Mouse (Mus musculus): ENCODE data around the gene Rb1. TPM values are rescaled to one million over a fixed set of nuclear protein-coding genes. Genes with fewer than 3 reads are reported as not detected.
A peak's percentile ranks its signal among the peaks of the same experiment; 100 is the strongest.

Rb1 gene
- polyA plus RNA-seq, 1 experiment from 2014 or later, result 14.4 TPM

GRCm38 (mm10) chr14:73301856-73302255 lies 23.8 kb downstream of the Rb1 start:
- Histone ChIP-seq H3K4me1 (replicated peaks; ENCODE audit: control insufficient read depth, insufficient read depth, low read length) (no peaks in the 10 kb centered on the region), H3K27me3 (ENCODE audit: control insufficient read depth, insufficient read depth, low read depth, low read length) (no peaks in the 10 kb centered on the region), H3K36me3 (ENCODE audit: control insufficient read depth, insufficient read depth, low read length) (no peaks in the 10 kb centered on the region), H3K27ac (ENCODE audit: low read length) (no peak overlapping the region), H3K9me3 (ENCODE audit: control insufficient read depth, low read length) (no peaks in the 10 kb centered on the region), H3K4me2 (ENCODE audit: low read depth, low read length) (no peak overlapping the region), H3K9ac (ENCODE audit: low read length) (no peak overlapping the region), H3K4me3 (ENCODE audit: low read length) (no peak overlapping the region)
- no peak for ATAC-seq (ENCODE audit: low read depth)
- 62% methylated on average over 4 of the region's 4 CpGs for WGBS

DNA sequence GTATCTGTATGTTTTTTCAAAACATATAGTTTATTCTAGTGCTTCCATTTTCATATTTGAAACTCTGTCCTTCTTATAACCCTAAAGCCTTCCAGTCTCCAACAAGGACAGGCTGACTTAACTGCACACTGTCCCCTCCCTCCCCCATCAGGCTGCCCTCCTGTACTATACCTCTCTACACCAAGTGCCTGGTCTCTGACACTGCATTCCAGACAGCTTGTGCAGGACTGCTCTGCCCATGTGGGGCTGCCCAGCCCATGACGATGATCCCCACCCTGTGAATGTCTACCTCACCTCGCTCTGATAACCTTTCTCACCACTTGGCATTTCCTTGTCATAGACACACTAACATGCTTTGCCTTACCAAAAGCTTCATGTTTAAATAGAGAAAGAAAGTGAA lies 30.1 kb downstream of the Rb1 start:
- Histone ChIP-seq H3K27ac (ENCODE audit: low read length) (no peak overlapping the region), H3K36me3 (ENCODE audit: control insufficient read depth, insufficient read depth, low read length) (no peaks in the 10 kb centered on the region), H3K9me3 (ENCODE audit: control insufficient read depth, low read length) (no peaks in the 10 kb centered on the region), H3K27me3 (ENCODE audit: control insufficient read depth, insufficient read depth, low read depth, low read length) (no peaks in the 10 kb centered on the region), H3K9ac (ENCODE audit: low read length) (no peak overlapping the region), H3K4me1 (replicated peaks; ENCODE audit: control insufficient read depth, insufficient read depth, low read length) (no peaks in the 10 kb centered on the region), H3K4me3 (ENCODE audit: low read length) (no peak overlapping the region), H3K4me2 (ENCODE audit: low read depth, low read length) (no peak overlapping the region)
- WGBS, result 45% methylated on average over 2 of the region's 2 CpGs
- no peak for ATAC-seq (ENCODE audit: low read depth)

- Histone ChIP-seq H3K27me3 (ENCODE audit: control insufficient read depth, insufficient read depth, low read depth, low read length) (no peaks in the 10 kb centered on the region), H3K27ac (ENCODE audit: low read length) (no peak overlapping the region), H3K9me3 (ENCODE audit: control insufficient read depth, low read length) (no peaks in the 10 kb centered on the region), H3K4me2 (ENCODE audit: low read depth, low read length) (no peak overlapping the region), H3K36me3 (ENCODE audit: control insufficient read depth, insufficient read depth, low read length) (no peaks in the 10 kb centered on the region), H3K4me3 (ENCODE audit: low read length) (no peak overlapping the region), H3K9ac (ENCODE audit: low read length) (no peak overlapping the region), H3K4me1 (replicated peaks; ENCODE audit: control insufficient read depth, insufficient read depth, low read length) (no peaks in the 10 kb centered on the region)
- ATAC-seq (ENCODE audit: low read depth), result no peak
- 79% methylated on average over 2 of the region's 2 CpGs for WGBS
These were observed 32.0 kb downstream of the Rb1 start for GRCm38 (mm10) chr14:73293616-73294015.

DNA sequence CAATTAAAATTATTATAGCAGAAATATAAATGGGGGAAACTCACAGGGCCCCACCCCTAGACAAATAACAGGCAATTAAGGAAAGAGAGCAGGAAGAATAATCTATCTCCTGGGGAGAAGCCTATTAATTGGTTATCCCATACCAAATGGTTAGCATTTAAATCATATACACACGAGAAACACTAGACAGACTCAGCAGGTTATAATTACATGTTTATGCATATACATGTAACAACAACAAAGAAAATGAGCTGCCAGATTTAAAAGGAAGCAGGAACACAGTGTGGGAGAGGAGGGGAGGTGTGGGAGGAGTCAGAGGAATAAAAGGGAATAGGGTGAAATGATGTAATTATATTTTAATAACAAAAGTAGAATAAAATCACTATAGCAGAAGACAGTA lies 33.2 kb downstream of the Rb1 start:
- ATAC-seq (ENCODE audit: low read depth), result no peak
- WGBS, result 71% methylated on average over 1 of the region's 1 CpGs

GRCm38 (mm10) chr14:73289915-73290314 lies 35.7 kb downstream of the Rb1 start:
- Histone ChIP-seq H3K36me3 (ENCODE audit: control insufficient read depth, insufficient read depth, low read length) (no peaks in the 10 kb centered on the region), H3K4me3 (ENCODE audit: low read length) (no peak overlapping the region), H3K9me3 (ENCODE audit: control insufficient read depth, low read length) (no peaks in the 10 kb centered on the region), H3K27ac (ENCODE audit: low read length) (no peak overlapping the region), H3K4me2 (ENCODE audit: low read depth, low read length) (no peak overlapping the region), H3K27me3 (ENCODE audit: control insufficient read depth, insufficient read depth, low read depth, low read length) (no peaks in the 10 kb centered on the region), H3K9ac (ENCODE audit: low read length) (no peak overlapping the region), H3K4me1 (replicated peaks; ENCODE audit: control insufficient read depth, insufficient read depth, low read length) (no peaks in the 10 kb centered on the region)
- WGBS, result 86% methylated on average over 2 of the region's 2 CpGs
- no peak for ATAC-seq (ENCODE audit: low read depth)

More for the DNA sequence above, 33.2 kb downstream of the Rb1 start:
- no peaks in the 10 kb centered on the region for H3K27me3 ChIP-seq (ENCODE audit: control insufficient read depth, insufficient read depth, low read depth, low read length)
- H3K27ac ChIP-seq (ENCODE audit: low read length), result no peak overlapping the region
- no peaks in the 10 kb centered on the region for H3K9me3 ChIP-seq (ENCODE audit: control insufficient read depth, low read length)
- H3K9ac ChIP-seq (ENCODE audit: low read length), result no peak overlapping the region
- no peaks in the 10 kb centered on the region for H3K36me3 ChIP-seq (ENCODE audit: control insufficient read depth, insufficient read depth, low read length)
- no peak overlapping the region for H3K4me3 ChIP-seq (ENCODE audit: low read length)
- no peak overlapping the region for H3K4me2 ChIP-seq (ENCODE audit: low read depth, low read length)
- no peaks in the 10 kb centered on the region for H3K4me1 ChIP-seq (replicated peaks; ENCODE audit: control insufficient read depth, insufficient read depth, low read length)

DNA sequence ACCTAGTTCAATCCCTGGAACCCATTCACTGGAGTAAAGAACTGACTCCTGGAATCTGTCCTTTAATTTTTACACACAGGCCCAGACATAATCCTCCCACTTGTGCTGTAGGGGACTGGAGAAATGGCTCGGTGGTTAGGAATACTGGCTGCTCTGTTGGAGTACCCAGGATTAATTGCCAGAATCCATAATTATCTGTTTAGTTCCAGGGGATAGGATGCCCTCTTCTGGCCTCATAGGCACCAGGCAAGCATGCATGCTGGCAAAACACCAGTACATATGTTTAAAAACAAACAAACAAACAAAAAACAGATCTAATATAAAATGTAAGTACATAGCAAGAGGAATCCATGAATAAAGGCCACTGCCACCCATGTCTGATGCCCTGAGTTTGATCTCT lies 44.6 kb downstream of the Rb1 start:
- WGBS, result 26% methylated on average over 1 of the region's 1 CpGs
- Histone ChIP-seq H3K4me3 (ENCODE audit: low read length) (no peak overlapping the region), H3K36me3 (ENCODE audit: control insufficient read depth, insufficient read depth, low read length) (no peaks in the 10 kb centered on the region), H3K4me2 (ENCODE audit: low read depth, low read length) (no peak overlapping the region), H3K27ac (ENCODE audit: low read length) (no peak overlapping the region), H3K9me3 (ENCODE audit: control insufficient read depth, low read length) (no peaks in the 10 kb centered on the region), H3K9ac (ENCODE audit: low read length) (no peak overlapping the region), H3K4me1 (replicated peaks; ENCODE audit: control insufficient read depth, insufficient read depth, low read length) (no peaks in the 10 kb centered on the region), H3K27me3 (ENCODE audit: control insufficient read depth, insufficient read depth, low read depth, low read length) (no peaks in the 10 kb centered on the region)
- no peak for ATAC-seq (ENCODE audit: low read depth)

DNA sequence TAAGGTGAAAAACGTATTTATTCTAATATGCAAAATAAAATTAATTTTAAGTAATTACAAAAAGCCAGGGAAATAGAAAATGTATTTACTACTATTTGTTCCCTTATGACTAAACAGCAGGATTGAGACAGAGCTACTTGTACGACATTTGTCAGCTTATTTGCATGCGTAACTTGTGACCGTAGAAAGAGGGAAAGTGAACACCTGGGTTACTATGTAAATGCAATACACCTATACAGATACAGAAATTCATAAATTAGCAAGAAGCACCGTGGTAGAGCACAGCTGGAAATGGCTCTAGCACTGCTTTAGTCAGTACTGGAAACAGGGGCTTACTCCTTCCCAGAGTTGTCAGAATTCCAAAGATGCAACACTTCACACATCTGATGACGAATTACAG lies 46.5 kb downstream of the Rb1 start:
- H3K27me3 ChIP-seq (ENCODE audit: control insufficient read depth, insufficient read depth, low read depth, low read length), result no peaks in the 10 kb centered on the region
- ATAC-seq (ENCODE audit: low read depth), result no peak
- 75% methylated on average over 6 of the region's 6 CpGs for WGBS
- H3K4me3 ChIP-seq (ENCODE audit: low read length), result no peak overlapping the region
- no peaks in the 10 kb centered on the region for H3K9me3 ChIP-seq (ENCODE audit: control insufficient read depth, low read length)
- no peak overlapping the region for H3K4me2 ChIP-seq (ENCODE audit: low read depth, low read length)
- H3K27ac ChIP-seq (ENCODE audit: low read length), result no peak overlapping the region
- no peaks in the 10 kb centered on the region for H3K4me1 ChIP-seq (replicated peaks; ENCODE audit: control insufficient read depth, insufficient read depth, low read length)
- H3K36me3 ChIP-seq (ENCODE audit: control insufficient read depth, insufficient read depth, low read length), result no peaks in the 10 kb centered on the region
- H3K9ac ChIP-seq (ENCODE audit: low read length), result no peak overlapping the region

- Histone ChIP-seq H3K4me1 (replicated peaks; ENCODE audit: control insufficient read depth, insufficient read depth, low read length) (no peaks in the 10 kb centered on the region), H3K27ac (ENCODE audit: low read length) (no peak overlapping the region)
These were observed 53.8 kb downstream of the Rb1 start for GRCm38 (mm10) chr14:73271807-73272206.

DNA sequence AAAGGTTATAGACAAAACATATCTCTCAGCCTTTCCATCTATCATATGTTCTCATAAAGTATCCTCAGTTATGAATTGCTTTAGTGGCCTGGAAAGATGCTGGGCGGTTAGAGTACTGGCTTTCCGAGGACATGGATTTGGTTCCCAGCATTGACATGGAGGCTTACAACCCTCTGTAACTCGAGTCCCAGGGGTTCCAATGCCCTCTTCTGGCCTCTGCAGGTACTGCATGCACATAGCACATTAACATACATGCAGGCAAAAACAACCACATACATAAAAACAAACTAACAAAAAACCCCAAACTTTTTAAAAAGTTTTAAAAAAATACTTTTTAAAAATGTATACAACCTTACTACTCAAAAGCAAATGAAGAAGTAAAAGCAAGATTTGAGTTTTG lies 59.5 kb downstream of the Rb1 start:
- H3K9me3 ChIP-seq (ENCODE audit: control insufficient read depth, low read length), result peaks cover 8% of the 10 kb centered on the region
- no peaks in the 10 kb centered on the region for H3K4me1 ChIP-seq (replicated peaks; ENCODE audit: control insufficient read depth, insufficient read depth, low read length)
- no peak overlapping the region for H3K4me2 ChIP-seq (ENCODE audit: low read depth, low read length)
- no peak overlapping the region for H3K4me3 ChIP-seq (ENCODE audit: low read length)
- H3K9ac ChIP-seq (ENCODE audit: low read length), result no peak overlapping the region
- ATAC-seq (ENCODE audit: low read depth), result no peak
- 82% methylated on average over 3 of the region's 3 CpGs for WGBS
- peaks cover 12% of the 10 kb centered on the region for H3K36me3 ChIP-seq (ENCODE audit: control insufficient read depth, insufficient read depth, low read length)
- no peaks in the 10 kb centered on the region for H3K27me3 ChIP-seq (ENCODE audit: control insufficient read depth, insufficient read depth, low read depth, low read length)
- H3K27ac ChIP-seq (ENCODE audit: low read length), result no peak overlapping the region

More at GRCm38 (mm10) chr14:73271807-73272206, 53.8 kb downstream of the Rb1 start:
- Histone ChIP-seq H3K27me3 (ENCODE audit: control insufficient read depth, insufficient read depth, low read depth, low read length) (no peaks in the 10 kb centered on the region), H3K9me3 (ENCODE audit: control insufficient read depth, low read length) (no peaks in the 10 kb centered on the region), H3K4me3 (ENCODE audit: low read length) (no peak overlapping the region), H3K36me3 (ENCODE audit: control insufficient read depth, insufficient read depth, low read length) (no peaks in the 10 kb centered on the region), H3K9ac (ENCODE audit: low read length) (no peak overlapping the region), H3K4me2 (ENCODE audit: low read depth, low read length) (no peak overlapping the region)
- 78% methylated on average over 5 of the region's 5 CpGs for WGBS
- ATAC-seq (ENCODE audit: low read depth), result no peak

- H3K4me3 ChIP-seq (ENCODE audit: low read length), result no peak overlapping the region
- H3K9me3 ChIP-seq (ENCODE audit: control insufficient read depth, low read length), result peaks cover 8% of the 10 kb centered on the region
- H3K27ac ChIP-seq (ENCODE audit: low read length), result no peak overlapping the region
- WGBS, result 62% methylated on average over 9 of the region's 9 CpGs
- no peak overlapping the region for H3K9ac ChIP-seq (ENCODE audit: low read length)
- H3K27me3 ChIP-seq (ENCODE audit: control insufficient read depth, insufficient read depth, low read depth, low read length), result no peaks in the 10 kb centered on the region
- peaks cover 9% of the 10 kb centered on the region for H3K4me1 ChIP-seq (replicated peaks; ENCODE audit: control insufficient read depth, insufficient read depth, low read length)
- no peak overlapping the region for H3K4me2 ChIP-seq (ENCODE audit: low read depth, low read length)
- 0 out of 2 replicates have a peak, but pooled peaks have one; percentile 56 for ATAC-seq (ENCODE audit: low read depth)
- H3K36me3 ChIP-seq (ENCODE audit: control insufficient read depth, insufficient read depth, low read length), result peaks cover 12% of the 10 kb centered on the region
These were observed 63.4 kb downstream of the Rb1 start for GRCm38 (mm10) chr14:73262210-73262609.

Data from lung, embryonic 16.5 days (tissue).